Mouse (Mus musculus) CD4-positive naive resting alpha-beta T cell, adult 57 days (primary cell): ENCODE results near the gene Lrrn4. TPM values are rescaled to one million over a fixed set of nuclear protein-coding genes. Genes with fewer than 3 reads are reported as not detected.

Experiments
- total RNA-seq: library from RNA; stranded (reverse); gene quantifications from one replicate; pipeline ENCODE4 v1.2.4, GENCODE M21; 2023

Lrrn4 gene
- 2.7 TPM for total RNA-seq

GRCm38 (mm10) chr2:132880844-132881645 lies at the start of gene Lrrn4:
Lrrn4 (minus strand) TSS chr2:132880891.

DNA sequence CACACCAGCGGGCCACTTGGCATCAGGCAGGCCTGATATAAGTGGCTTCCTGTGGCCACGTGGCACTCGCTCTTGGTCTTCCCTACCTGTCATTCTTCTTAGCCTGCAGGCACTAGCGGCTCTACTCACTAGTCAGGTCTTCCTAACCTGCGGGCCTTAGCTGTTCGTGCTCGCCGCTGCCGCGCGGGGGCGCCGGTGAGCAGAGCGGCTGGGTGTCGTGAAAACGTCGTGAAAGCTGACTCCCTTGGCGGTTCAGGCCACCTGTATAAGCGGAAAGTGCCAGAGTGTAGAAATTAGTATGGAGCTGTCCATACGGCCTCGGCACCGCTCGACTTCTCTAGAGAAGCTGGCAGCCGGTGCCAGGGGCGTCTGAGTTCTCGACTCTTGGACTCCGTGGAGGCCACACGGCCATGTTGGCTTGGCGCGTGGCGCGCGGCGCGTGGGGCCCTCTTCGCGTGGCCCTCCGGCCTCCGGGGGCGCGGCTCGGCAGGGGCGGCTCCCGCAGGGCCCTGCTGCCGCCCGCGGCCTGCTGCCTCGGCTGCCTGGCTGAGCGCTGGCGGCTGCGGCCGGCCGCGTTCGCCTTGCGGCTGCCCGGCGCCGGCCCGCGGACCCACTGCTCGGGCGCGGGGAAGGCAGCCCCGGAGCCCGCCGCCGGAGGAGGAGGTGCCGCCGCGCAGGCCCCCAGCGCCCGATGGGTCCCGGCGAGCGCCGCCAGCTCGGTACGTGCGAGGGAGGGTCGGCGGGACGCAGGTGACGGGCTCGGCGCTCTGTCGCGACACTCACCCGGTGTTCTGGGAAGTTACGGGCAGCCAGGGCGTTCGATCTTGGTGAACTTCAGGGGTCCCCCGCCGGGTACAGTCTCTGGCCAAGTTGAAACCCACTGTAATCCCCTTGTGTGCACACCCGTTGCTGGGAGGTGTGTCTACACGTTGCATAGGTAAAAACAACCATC lies 34.0 kb downstream of the Lrrn4 start, which contains the start of gene Crls1:
Crls1 (plus strand) TSS at position 260 of the 952 bp plus-strand sequence.

Other genes with a start within 250 kb of the Lrrn4 start
- 30.3 TPM for gene Shld1, start 194.0 kb downstream of the Lrrn4 start, total RNA-seq
- gene Chgb, start 99.6 kb downstream of the Lrrn4 start, total RNA-seq, result not detected
- gene Trmt6, start 64.8 kb downstream of the Lrrn4 start, total RNA-seq, result 35.7 TPM
- 4.9 TPM for gene Mcm8, start 64.8 kb downstream of the Lrrn4 start, total RNA-seq
- gene Crls1, start 34.2 kb downstream of the Lrrn4 start, total RNA-seq, result 15.8 TPM
- gene Fermt1, start 65.0 kb upstream of the Lrrn4 start, total RNA-seq, result not detected